Mouse (Mus musculus) testis, adult 2 months (tissue): ENCODE measurements at regions not wholly inside any gene's neighbourhood (a gene's known extent, or its start where the extent isn't known, plus 50 kb on each side); places are given as distances from the start of the nearest gene placed in this dataset.

Experiments used
- CTCF ChIP-seq: fragments of 200-500 bp; IDR thresholded peaks from 2 replicates; pipeline ENCODE4 v1.5.1; 2012; ENCODE audit warnings: low read depth, mild to moderate bottlenecking, inconsistent platforms, low read length, moderate library complexity; ENCODE audit not compliant: control insufficient read depth, insufficient read depth, insufficient replicate concordance
- POLR2A ChIP-seq: fragments of 200-500 bp; IDR thresholded peaks from 2 replicates; pipeline ENCODE4 v1.6.1; 2012; ENCODE audit warnings: low read depth, mild to moderate bottlenecking, inconsistent platforms, low read length, moderate library complexity; ENCODE audit not compliant: control insufficient read depth

- TF ChIP-seq CTCF: no peak
- no peak for TF ChIP-seq POLR2A
Measured at GRCm38 (mm10) chr5:75877609-75877971, 100.7 kb downstream of the Kdr start.
